Mouse (Mus musculus): ENCODE results near the gene Gm572. TPM values are rescaled to one million over a fixed set of nuclear protein-coding genes. Genes with fewer than 3 reads are reported as not detected.

Gene Gm572
- polyA plus RNA-seq, 1 experiment from 2014 or later, result not detected

DNA sequence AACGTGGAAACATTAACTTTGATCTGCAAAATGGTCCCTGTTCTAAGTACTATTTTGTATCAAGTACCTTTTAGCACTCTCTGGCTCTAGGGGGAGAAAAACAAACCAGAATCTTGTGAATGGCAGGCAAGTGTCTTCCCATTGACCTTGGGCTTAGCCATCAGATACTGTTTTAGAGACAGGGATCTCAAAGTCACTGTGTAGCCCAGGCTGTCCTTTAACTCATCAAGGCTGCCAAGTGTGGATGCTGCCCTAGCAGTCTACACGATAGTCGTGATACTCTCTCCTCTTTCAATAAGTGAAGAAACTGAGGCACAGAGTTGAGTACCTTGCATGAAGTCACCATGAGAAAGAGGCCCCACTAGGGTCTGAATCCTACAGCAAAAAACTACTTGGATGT is 15.9 kb upstream of the Gm572 start:
- no peaks in the 10 kb centered on the region for H3K9me3 ChIP-seq (ENCODE audit: low read length)
- peaks cover 9% of the 10 kb centered on the region for H3K4me1 ChIP-seq (ENCODE audit: insufficient read depth)
- peak overlapping the region; percentile 87 for H3K4me3 ChIP-seq (ENCODE audit: low read depth, low read length)
- H3K27me3 ChIP-seq (ENCODE audit: insufficient read depth, low read length), result no peaks in the 10 kb centered on the region
- H3K36me3 ChIP-seq (replicated peaks; ENCODE audit: insufficient read depth, low read length), result peaks cover 30% of the 10 kb centered on the region
- H3K4me2 ChIP-seq (ENCODE audit: low read depth, low read length), result peak overlapping the region; percentile 82
- peak overlapping the region; percentile 99; the same call in 1 of the 2 replicates for H3K9ac ChIP-seq (replicated peaks)
- TF ChIP-seq CTCF (IDR thresholded peaks at IDR 0.05; ENCODE audit: low read depth), result 0 out of 2 replicates have a peak, but pooled peaks have one; percentile 2
- TF ChIP-seq EP300 (IDR thresholded peaks at IDR 0.05; ENCODE audit: low read depth), result no peak
- 62% methylated on average over 3 of the region's 3 CpGs for WGBS (ENCODE audit: insufficient replicate concordance)
- 0 out of 2 replicates have a peak overlapping the region, but pooled peaks have one; percentile 99 for H3K27ac ChIP-seq (ENCODE audit: low read depth)
- ATAC-seq (no peak), DNase-seq (no peak)

DNA sequence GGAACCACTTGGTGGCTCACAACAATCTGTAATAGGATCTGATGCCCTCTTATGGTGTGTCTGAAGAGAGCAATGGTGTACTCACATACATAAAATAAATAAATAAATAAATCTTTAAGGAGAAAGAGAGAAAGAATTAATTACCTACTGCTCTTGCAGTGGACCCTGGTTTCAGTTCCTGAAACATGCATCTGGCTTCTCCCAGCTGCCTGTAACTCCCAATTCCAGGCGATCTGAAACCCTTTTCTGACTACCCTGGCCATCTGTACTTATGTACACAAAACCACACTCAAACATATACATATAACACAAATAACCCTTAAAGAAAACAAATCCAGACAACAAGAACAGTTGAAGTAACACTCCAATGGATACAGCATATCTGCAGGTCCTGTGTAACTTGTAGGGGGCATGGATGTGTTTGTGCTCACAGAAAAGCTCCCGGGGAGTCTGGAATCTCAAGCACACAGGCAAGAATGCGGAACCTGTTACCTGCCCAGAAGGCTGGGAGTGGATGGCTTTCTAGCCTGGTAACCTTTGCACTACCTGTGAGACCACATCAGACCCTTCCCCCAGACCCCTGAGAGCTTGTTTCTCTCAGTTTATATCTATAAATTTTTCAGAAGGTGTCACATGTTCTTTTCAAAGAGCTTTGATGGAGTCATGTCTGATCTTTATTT is 11.0 kb upstream of the Gm572 start:
- TF ChIP-seq EP300 (IDR thresholded peaks at IDR 0.05; ENCODE audit: low read depth) (no peak), CTCF (IDR thresholded peaks at IDR 0.05; ENCODE audit: low read depth) (no peak)
- no peak for ATAC-seq

DNA sequence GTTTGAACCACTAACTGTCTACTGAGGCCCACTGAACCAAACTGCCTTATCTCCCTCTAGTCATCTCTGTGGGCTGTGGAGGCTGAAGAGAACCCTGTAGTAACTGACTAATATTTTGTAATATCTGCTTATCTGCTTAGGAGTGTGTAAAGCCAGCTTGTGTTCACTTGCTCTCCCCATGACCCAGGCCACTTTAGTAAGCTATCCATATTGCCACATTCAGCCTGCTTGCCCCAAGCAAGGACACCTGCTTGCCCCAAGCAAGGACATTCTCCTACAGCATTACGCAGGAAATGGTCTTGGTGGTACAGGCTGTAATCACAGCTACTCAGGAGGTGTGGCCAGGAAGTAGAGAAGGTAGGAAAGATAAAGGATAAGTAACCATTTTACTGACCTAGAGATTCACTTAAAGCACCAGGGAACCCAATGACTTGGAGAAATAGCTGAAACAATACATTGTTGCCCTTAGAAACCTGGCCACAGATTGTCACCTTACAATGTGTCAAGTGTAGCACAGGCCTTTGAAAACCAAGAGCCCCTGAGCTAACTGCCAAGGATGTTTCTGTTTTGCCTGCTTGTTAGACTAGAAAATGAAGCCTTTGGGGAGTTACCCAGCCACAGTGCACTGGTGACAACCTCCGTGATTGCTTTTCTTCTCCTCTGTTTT is 9.6 kb upstream of the Gm572 start:
- no peak overlapping the region for H3K4me2 ChIP-seq (ENCODE audit: low read depth, low read length)
- no peak for DNase-seq

More for the DNA sequence above, 11.0 kb upstream of the Gm572 start:
- Histone ChIP-seq H3K27me3 (ENCODE audit: insufficient read depth, low read length) (no peaks in the 10 kb centered on the region), H3K36me3 (replicated peaks; ENCODE audit: insufficient read depth, low read length) (no peaks in the 10 kb centered on the region), H3K4me1 (ENCODE audit: insufficient read depth) (peaks cover 3% of the 10 kb centered on the region; the same call in 1 of the 2 replicates), H3K4me3 (ENCODE audit: low read depth, low read length) (no peak overlapping the region), H3K9me3 (ENCODE audit: low read length) (no peaks in the 10 kb centered on the region), H3K27ac (ENCODE audit: low read depth) (no peak overlapping the region), H3K4me2 (ENCODE audit: low read depth, low read length) (no peak overlapping the region), H3K9ac (replicated peaks) (no peak overlapping the region)
- DNase-seq, result no peak
- 56% methylated on average over 3 of the region's 3 CpGs for WGBS (ENCODE audit: insufficient replicate concordance)

DNA sequence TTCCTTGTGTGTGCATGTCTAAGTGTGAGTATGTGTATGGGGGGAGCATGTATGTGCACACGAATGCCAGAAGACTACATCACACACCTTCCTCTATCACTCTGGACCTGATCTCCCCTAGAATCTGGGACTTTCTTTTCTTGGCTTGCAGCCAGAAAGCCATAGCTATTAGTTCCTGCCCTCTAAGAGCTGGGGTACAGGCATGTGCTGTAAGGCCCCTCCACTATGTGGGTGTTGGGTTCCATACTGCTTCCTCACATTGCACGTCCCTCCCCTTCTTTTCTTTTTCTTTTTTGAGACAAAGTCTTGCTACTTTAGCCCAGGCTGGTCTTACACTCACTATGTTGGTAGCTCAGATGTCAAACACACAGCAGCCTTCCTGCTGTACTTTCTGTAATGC is 7.8 kb upstream of the Gm572 start:
- Histone ChIP-seq H3K9ac (replicated peaks) (no peak overlapping the region), H3K27me3 (ENCODE audit: insufficient read depth, low read length) (no peaks in the 10 kb centered on the region), H3K4me1 (ENCODE audit: insufficient read depth) (no peaks in the 10 kb centered on the region; the same call in 1 of the 2 replicates), H3K27ac (ENCODE audit: low read depth) (no peak overlapping the region), H3K4me2 (ENCODE audit: low read depth, low read length) (no peak overlapping the region), H3K9me3 (ENCODE audit: low read length) (no peaks in the 10 kb centered on the region), H3K36me3 (replicated peaks; ENCODE audit: insufficient read depth, low read length) (no peaks in the 10 kb centered on the region), H3K4me3 (ENCODE audit: low read depth, low read length) (no peak overlapping the region)
- ATAC-seq (no peak), DNase-seq (no peak)
- TF ChIP-seq EP300 (IDR thresholded peaks at IDR 0.05; ENCODE audit: low read depth) (no peak), CTCF (IDR thresholded peaks at IDR 0.05; ENCODE audit: low read depth) (no peak)
- WGBS (ENCODE audit: insufficient replicate concordance), result 67% methylated on average over 2 of the region's 2 CpGs

More for the DNA sequence above, 9.6 kb upstream of the Gm572 start:
- no peaks in the 10 kb centered on the region for H3K27me3 ChIP-seq (ENCODE audit: insufficient read depth, low read length)
- WGBS (ENCODE audit: insufficient replicate concordance), result 48% methylated on average over 2 of the region's 2 CpGs
- H3K9me3 ChIP-seq (ENCODE audit: low read length), result no peaks in the 10 kb centered on the region
- H3K36me3 ChIP-seq (replicated peaks; ENCODE audit: insufficient read depth, low read length), result no peaks in the 10 kb centered on the region
- ATAC-seq, result peak; percentile 53; the same call in 1 of the 2 replicates
- H3K27ac ChIP-seq (ENCODE audit: low read depth), result no peak overlapping the region
- no peak overlapping the region for H3K4me3 ChIP-seq (ENCODE audit: low read depth, low read length)
- TF ChIP-seq CTCF (IDR thresholded peaks at IDR 0.05; ENCODE audit: low read depth), result no peak
- TF ChIP-seq EP300 (IDR thresholded peaks at IDR 0.05; ENCODE audit: low read depth), result no peak
- H3K9ac ChIP-seq (replicated peaks), result no peak overlapping the region
- H3K4me1 ChIP-seq (ENCODE audit: insufficient read depth), result no peaks in the 10 kb centered on the region

DNA sequence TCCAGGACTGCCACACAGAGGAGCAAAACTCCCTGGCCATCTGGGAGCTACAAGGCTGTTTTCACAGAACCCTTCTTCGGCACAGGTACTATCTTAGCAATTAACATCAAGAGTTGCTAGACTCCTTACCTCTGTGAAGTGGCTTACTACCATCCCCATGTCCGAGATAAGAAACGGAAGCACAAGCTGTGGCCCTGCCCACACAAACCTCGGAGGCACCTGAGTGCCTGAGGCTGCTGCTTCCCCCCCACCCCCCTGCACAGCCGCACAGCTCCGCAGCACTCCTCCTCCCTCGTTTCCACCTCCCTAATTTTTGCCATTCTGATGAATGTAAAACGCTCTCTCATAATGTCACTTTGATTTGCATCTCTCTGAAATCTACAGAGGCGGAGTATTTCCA is 4.8 kb upstream of the Gm572 start:
- Histone ChIP-seq H3K27me3 (ENCODE audit: insufficient read depth, low read length) (no peaks in the 10 kb centered on the region), H3K36me3 (replicated peaks; ENCODE audit: insufficient read depth, low read length) (no peaks in the 10 kb centered on the region), H3K9ac (replicated peaks) (no peak overlapping the region), H3K4me2 (ENCODE audit: low read depth, low read length) (no peak overlapping the region), H3K4me1 (ENCODE audit: insufficient read depth) (no peaks in the 10 kb centered on the region; the same call in 1 of the 2 replicates), H3K4me3 (ENCODE audit: low read depth, low read length) (no peak overlapping the region), H3K9me3 (ENCODE audit: low read length) (no peaks in the 10 kb centered on the region), H3K27ac (ENCODE audit: low read depth) (no peak overlapping the region)
- TF ChIP-seq CTCF (IDR thresholded peaks at IDR 0.05; ENCODE audit: low read depth) (no peak), EP300 (IDR thresholded peaks at IDR 0.05; ENCODE audit: low read depth) (no peak)
- ATAC-seq (no peak), DNase-seq (no peak)
- 38% methylated on average over 9 of the region's 9 CpGs for WGBS (ENCODE audit: insufficient replicate concordance)

DNA sequence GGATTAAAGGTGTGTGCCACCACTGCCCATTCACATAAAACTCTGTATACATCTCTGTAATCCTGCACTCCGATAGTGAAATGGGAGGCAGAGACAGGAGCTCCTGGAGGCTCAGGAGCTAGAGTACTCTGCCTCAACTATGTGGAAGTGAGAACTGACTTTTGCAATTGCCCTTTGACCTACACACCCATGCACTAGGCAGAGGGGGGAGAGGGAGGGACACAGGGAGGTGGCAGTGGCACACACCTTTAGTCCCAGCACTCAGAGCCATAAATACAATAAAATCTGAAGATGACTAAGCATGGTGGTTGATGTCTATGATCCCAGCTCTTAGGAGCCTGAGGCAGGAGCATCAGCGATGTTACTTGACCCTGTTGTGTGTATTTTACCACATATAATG is 3.7 kb upstream of the Gm572 start:
- Histone ChIP-seq H3K9me3 (ENCODE audit: low read length) (no peaks in the 10 kb centered on the region), H3K4me3 (ENCODE audit: low read depth, low read length) (no peak overlapping the region), H3K9ac (replicated peaks) (no peak overlapping the region), H3K4me1 (ENCODE audit: insufficient read depth) (peaks cover 6% of the 10 kb centered on the region), H3K36me3 (replicated peaks; ENCODE audit: insufficient read depth, low read length) (no peaks in the 10 kb centered on the region), H3K27ac (ENCODE audit: low read depth) (no peak overlapping the region), H3K27me3 (ENCODE audit: insufficient read depth, low read length) (no peaks in the 10 kb centered on the region), H3K4me2 (ENCODE audit: low read depth, low read length) (no peak overlapping the region)
- WGBS (ENCODE audit: insufficient replicate concordance), result 50% methylated on average over 2 of the region's 2 CpGs
- DNase-seq (no peak), ATAC-seq (peak; percentile 50; the same call in 1 of the 2 replicates)
- no peak for TF ChIP-seq CTCF (IDR thresholded peaks at IDR 0.05; ENCODE audit: low read depth)
- no peak for TF ChIP-seq EP300 (IDR thresholded peaks at IDR 0.05; ENCODE audit: low read depth)
